Mouse (Mus musculus) intestine, postnatal 0 days (tissue): Measurements from ENCODE around the gene Mpdz. TPM values are rescaled to one million over a fixed set of nuclear protein-coding genes. Genes with fewer than 3 reads are reported as not detected.

Experiments used
- ATAC-seq: fragments of 200-750 bp; cut with Nextera tagmentation; 2 replicates; pipeline ENCODE4 v1.8.0; 2017; ENCODE audit warnings: mild to moderate bottlenecking, moderate TSS enrichment, moderate library complexity
- H3K27ac ChIP-seq: fragments of 300-500 bp; sonication (generic); 2 replicates; pipeline ENCODE4 v1.5.1; 2014; ENCODE audit warnings: mild to moderate bottlenecking, low read depth, low read length, moderate library complexity
- H3K27me3 ChIP-seq: fragments of 300-500 bp; sonication (generic); replicated peaks from 2 replicates; pipeline ENCODE4 v1.6.1; 2014; ENCODE audit warnings: low read length, mixed read lengths; ENCODE audit not compliant: control insufficient read depth, insufficient read depth
- H3K36me3 ChIP-seq: fragments of 300-500 bp; sonication (generic); 2 replicates; pipeline ENCODE4 v1.6.1; 2014; ENCODE audit warnings: mild to moderate bottlenecking, moderate library complexity; ENCODE audit not compliant: control insufficient read depth, insufficient read depth
- H3K4me1 ChIP-seq: fragments of 300-500 bp; sonication (generic); replicated peaks from 2 replicates; pipeline ENCODE4 v1.6.1; 2014; ENCODE audit warnings: antibody characterized with exemption, low read length, mixed read lengths; ENCODE audit not compliant: control insufficient read depth, insufficient read depth
- H3K4me2 ChIP-seq: fragments of 300-500 bp; sonication (generic); replicated peaks from 2 replicates; pipeline ENCODE4 v1.6.1; 2014; ENCODE audit warnings: low read depth, mild to moderate bottlenecking, moderate library complexity
- H3K4me3 ChIP-seq: fragments of 300-500 bp; sonication (generic); 2 replicates; pipeline ENCODE4 v1.5.1; 2014; ENCODE audit warnings: low read depth, low read length
- H3K9ac ChIP-seq: fragments of 300-500 bp; sonication (generic); 2 replicates; pipeline ENCODE4 v1.6.1; 2014; ENCODE audit warnings: mild to moderate bottlenecking, low read depth, low read length
- H3K9me3 ChIP-seq: fragments of 300-500 bp; sonication (generic); 2 replicates; pipeline ENCODE4 v1.6.1; 2016; ENCODE audit warnings: mixed run types; ENCODE audit not compliant: control insufficient read depth
- CTCF ChIP-seq: sonication (generic); IDR thresholded peaks from 2 replicates; pipeline ENCODE4 v1.5.1; 2016; ENCODE audit warnings: low read depth, mild to moderate bottlenecking, control low read depth, antibody characterized with exemption, moderate library complexity
- WGBS: fragments of 180-500 bp; shearing (Covaris S2); extraction: QIAGEN DNeasy Blood & Tissue Kit; methylation state at CpG from one replicate; pipeline ENCODE4 v1.1.7; 2014; 5-methylcytosine and 5-hydroxymethylcytosine counted together
- polyA plus RNA-seq: library from polyadenylated mRNA; unstranded; fragments of >200 nt; fragmentation: Nextera tagmentation; extraction: Ambion mirVana; gene quantifications from 2 replicates; pipeline ENCODE4 v1.2.1, GENCODE M21; 2015

The Mpdz gene
- polyA plus RNA-seq, 1 experiment from 2014 or later = 4.5 TPM

DNA sequence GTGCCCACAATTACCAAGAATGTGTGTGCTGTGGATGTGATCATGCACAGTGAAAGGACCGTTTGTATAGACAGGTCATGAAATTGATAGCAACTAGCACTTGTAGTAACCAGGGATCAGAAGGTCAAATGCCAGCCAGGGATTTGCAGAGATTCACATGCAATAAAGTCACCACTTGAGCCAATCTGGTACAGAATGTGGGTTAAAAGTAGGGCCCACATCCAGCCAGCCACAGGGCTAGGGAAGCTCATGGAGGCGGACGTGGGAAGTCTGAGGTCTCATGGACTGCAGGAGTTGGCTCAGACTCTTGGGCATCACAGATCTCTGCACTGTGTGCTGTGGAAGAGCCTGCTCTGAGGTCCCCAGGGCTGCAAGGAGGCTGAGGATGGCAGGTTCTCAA is 22.6 kb upstream of the Mpdz start:
- Histone ChIP-seq H3K4me2 (no peak overlapping the region), H3K4me3 (no peak overlapping the region), H3K9me3 (no peaks in the 10 kb centered on the region), H3K27ac (no peak overlapping the region), H3K27me3 (no peaks in the 10 kb centered on the region), H3K9ac (no peak overlapping the region), H3K4me1 (no peaks in the 10 kb centered on the region), H3K36me3 (no peaks in the 10 kb centered on the region)
- no peak for TF ChIP-seq CTCF
- ATAC-seq = no peak
- 79% methylated on average over 3 of the region's 3 CpGs for WGBS

DNA sequence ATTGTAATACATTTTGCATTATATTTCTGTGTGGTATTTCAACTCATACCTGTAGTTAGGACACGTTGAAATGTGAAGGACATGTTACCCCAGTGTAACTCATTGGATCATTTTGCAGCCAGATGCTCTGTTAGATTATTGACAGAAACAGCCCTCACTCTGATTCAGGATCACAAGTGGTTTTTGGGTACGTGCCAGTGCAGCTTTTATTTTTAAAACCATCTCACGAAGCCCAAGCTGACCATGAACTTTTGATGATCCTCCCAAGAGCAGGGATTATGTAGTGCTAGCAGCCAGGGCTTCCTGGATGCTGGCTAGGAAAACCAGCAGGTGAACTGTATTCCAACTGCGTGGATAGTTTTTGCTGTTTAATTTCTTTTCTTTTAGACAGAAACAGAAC is 19.6 kb upstream of the Mpdz start:
- H3K4me2 ChIP-seq = no peak overlapping the region
- WGBS = 56% methylated on average over 4 of the region's 4 CpGs
- no peak overlapping the region for H3K4me3 ChIP-seq
- no peak for ATAC-seq
- H3K36me3 ChIP-seq = no peaks in the 10 kb centered on the region
- no peaks in the 10 kb centered on the region for H3K9me3 ChIP-seq
- TF ChIP-seq CTCF = no peak
- H3K27me3 ChIP-seq = no peaks in the 10 kb centered on the region
- no peaks in the 10 kb centered on the region for H3K4me1 ChIP-seq
- H3K9ac ChIP-seq = no peak overlapping the region
- no peak overlapping the region for H3K27ac ChIP-seq

DNA sequence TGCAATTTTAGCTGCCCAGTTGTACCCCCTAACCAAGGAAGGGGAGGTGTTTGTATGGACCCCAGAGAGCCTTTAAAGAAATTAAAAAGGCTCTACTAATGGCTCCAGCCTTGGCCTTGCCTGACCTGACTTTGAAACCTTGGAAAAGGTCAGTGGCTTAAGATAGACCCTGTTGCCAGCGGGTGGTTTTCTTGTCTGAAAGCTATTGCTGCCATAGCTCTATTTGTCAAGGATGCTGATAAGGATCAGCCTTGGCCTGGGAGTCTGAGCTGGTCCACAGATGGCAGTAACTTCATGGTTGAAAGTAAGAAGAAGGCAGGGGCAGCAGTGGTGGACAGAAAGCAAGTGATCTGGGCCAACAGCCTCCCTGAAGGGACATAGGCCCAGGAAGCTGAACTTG is 16.3 kb upstream of the Mpdz start:
- TF ChIP-seq CTCF = no peak
- Histone ChIP-seq H3K9me3 (no peaks in the 10 kb centered on the region), H3K4me1 (no peaks in the 10 kb centered on the region), H3K9ac (no peak overlapping the region), H3K4me3 (no peak overlapping the region), H3K36me3 (no peaks in the 10 kb centered on the region), H3K4me2 (no peak overlapping the region), H3K27ac (no peak overlapping the region), H3K27me3 (no peaks in the 10 kb centered on the region)
- ATAC-seq = no peak
- 47% methylated on average over 1 of the region's 1 CpGs for WGBS

DNA sequence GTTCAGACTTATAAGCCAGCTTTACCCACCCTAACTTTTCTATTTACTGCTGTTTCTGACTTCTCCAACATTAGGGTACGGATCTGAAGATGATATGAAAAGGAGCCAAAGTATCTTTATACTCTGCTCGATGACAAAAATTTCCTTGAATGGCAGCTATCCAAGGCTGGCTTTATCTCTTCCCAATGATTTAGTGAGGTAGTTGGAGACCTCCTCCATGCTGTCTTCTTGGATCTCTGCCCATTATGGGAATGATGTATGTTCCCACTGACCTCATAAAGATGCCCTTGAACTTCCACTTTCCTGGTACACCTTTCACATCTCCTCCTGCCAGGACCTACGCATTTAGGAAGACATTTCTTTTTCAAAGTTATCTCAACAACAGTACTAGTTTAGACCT is 11.2 kb upstream of the Mpdz start:
- Histone ChIP-seq H3K36me3 (no peaks in the 10 kb centered on the region), H3K9me3 (no peaks in the 10 kb centered on the region), H3K4me3 (no peak overlapping the region), H3K27me3 (no peaks in the 10 kb centered on the region), H3K9ac (no peak overlapping the region), H3K4me1 (no peaks in the 10 kb centered on the region), H3K4me2 (no peak overlapping the region), H3K27ac (no peak overlapping the region)
- WGBS = 77% methylated on average over 3 of the region's 3 CpGs
- no peak for ATAC-seq
- TF ChIP-seq CTCF = no peak

DNA sequence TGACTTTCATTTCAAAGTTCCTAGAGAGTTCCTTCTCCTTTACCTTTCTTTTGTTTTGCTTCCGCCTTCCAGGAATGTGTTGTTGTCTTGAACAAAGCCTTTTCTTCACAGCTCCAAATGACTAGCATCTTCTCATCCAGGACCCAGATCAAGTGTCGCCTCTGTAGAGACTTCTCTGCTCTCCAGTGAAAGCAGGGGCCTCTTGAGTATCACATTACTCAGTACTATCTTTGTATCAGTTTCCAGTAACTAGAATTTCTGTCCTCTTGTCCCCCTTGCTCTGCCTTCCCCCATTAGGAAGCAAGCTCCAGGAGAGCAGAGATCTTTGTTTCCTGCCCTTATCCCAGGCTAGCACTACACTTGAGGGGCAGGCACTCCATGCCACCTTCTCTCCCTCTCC is 9.6 kb upstream of the Mpdz start:
- H3K9me3 ChIP-seq = no peaks in the 10 kb centered on the region
- TF ChIP-seq CTCF = no peak
- no peaks in the 10 kb centered on the region for H3K36me3 ChIP-seq
- H3K27me3 ChIP-seq = no peaks in the 10 kb centered on the region
- H3K4me2 ChIP-seq = no peak overlapping the region
- no peaks in the 10 kb centered on the region for H3K4me1 ChIP-seq
- no peak for ATAC-seq
- WGBS = 35% methylated on average over 2 of the region's 2 CpGs
- no peak overlapping the region for H3K4me3 ChIP-seq
- H3K27ac ChIP-seq = no peak overlapping the region
- no peak overlapping the region for H3K9ac ChIP-seq

DNA sequence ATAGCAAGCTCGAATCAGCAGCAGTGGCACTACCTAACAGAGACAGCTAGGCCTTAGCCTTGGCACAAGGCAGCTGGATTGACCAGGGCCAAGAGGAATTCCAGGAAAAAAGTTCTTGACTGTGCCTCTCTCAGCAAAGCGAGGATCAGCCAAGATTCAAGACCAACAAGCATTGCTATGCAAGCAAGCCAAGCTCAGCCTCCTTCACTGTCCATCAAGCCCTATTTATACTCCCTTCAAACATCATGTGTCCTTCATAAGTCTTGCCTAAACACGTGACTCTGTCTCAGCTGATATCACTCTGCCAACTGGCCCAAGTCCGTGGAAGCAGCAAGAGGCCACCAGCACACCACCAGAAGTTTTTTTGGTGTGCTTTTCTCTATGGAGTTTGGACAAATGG is 6.8 kb upstream of the Mpdz start:
- H3K27me3 ChIP-seq = no peaks in the 10 kb centered on the region
- no peak overlapping the region for H3K4me3 ChIP-seq
- 78% methylated on average over 4 of the region's 4 CpGs for WGBS
- no peak for ATAC-seq
- no peaks in the 10 kb centered on the region for H3K9me3 ChIP-seq
- H3K4me1 ChIP-seq = no peaks in the 10 kb centered on the region
- H3K4me2 ChIP-seq = no peak overlapping the region
- no peaks in the 10 kb centered on the region for H3K36me3 ChIP-seq
- no peak overlapping the region for H3K9ac ChIP-seq
- no peak for TF ChIP-seq CTCF
- H3K27ac ChIP-seq = no peak overlapping the region

DNA sequence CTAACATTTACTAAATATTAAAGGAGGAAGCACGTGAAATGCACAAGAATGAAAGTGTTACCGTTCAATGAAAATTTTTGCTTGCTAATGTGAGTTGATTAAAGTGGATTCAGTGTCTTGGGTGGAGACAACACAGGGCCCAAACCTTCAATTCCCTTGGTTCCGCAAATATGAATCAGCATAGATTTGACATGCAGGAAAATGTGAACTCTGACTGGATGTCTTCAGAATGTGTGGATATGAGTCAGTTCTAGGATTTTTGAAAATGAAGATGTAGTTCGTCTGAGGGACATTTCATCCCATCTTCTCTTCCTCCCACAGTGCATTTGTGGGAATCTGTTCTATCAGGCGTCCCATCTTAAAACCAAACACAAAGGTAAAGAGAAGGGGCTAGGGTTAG is 951 bp upstream of the Mpdz start:
- H3K9ac ChIP-seq = no peak overlapping the region
- ATAC-seq = no peak
- H3K4me1 ChIP-seq = no peaks in the 10 kb centered on the region
- no peak overlapping the region for H3K27ac ChIP-seq
- no peaks in the 10 kb centered on the region for H3K36me3 ChIP-seq
- H3K27me3 ChIP-seq = no peaks in the 10 kb centered on the region; the same call in 1 of the 2 replicates
- no peak for TF ChIP-seq CTCF
- H3K9me3 ChIP-seq = no peaks in the 10 kb centered on the region
- no peak overlapping the region for H3K4me2 ChIP-seq
- WGBS = 94% methylated on average over 5 of the region's 5 CpGs
- no peak overlapping the region for H3K4me3 ChIP-seq
